Mouse (Mus musculus) cerebellum, adult (tissue): ENCODE measurements around the gene Bcl7b.
"Not testable (repeated sequence)": the region's sequence is repeated elsewhere in the genome, so short reads cannot be mapped to it uniquely, and the experiment has no call there.

Source experiments
- ATAC-seq: cut with Nextera tagmentation; 2 replicates; pipeline ENCODE4 v1.9.2; 2017; ENCODE audit warnings: mild to moderate bottlenecking, moderate library complexity, mixed read lengths; ENCODE audit not compliant: insufficient number of reproducible peaks, low FRiP score, low TSS enrichment

Bcl7b gene

DNA sequence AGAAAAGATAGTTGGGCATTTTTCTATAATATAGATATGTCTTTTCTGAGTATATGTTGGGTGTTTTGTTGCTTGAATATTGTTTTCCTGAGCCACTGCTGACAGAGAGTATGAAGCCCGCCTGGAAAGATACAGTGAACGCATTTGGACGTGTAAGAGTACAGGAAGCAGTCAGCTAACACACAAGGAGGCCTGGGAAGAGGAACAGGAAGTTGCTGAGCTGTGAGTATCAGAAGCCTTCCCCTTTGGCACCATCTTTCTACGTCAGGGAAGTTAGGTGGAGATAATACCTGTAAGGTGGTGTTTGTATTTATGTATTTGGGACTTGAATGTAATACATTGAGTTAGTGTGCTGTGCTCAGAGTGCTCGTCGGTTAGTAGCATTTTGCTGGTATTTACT lies 28.3 kb downstream of the Bcl7b start:
- ATAC-seq = no peak

DNA sequence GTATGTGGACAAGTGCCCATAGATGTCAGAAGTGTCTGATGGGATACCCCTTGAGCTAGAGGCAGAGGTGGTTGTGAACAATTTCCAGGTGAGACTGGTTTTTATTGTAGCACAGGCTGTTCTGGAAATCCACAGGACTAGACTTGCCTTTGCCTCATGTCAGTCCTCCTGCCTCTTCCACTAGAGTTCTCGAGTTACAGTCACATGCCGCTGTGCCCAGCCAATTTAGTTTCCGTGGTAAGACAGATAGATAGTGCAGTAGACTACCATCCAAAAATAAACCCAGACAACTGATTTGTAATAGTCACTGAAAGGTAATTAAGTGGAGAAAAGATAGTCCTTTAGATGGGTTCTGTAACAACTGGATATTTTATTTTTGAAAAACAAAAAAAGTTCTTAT lies 34.7 kb downstream of the Bcl7b start:
- no peak for ATAC-seq

DNA sequence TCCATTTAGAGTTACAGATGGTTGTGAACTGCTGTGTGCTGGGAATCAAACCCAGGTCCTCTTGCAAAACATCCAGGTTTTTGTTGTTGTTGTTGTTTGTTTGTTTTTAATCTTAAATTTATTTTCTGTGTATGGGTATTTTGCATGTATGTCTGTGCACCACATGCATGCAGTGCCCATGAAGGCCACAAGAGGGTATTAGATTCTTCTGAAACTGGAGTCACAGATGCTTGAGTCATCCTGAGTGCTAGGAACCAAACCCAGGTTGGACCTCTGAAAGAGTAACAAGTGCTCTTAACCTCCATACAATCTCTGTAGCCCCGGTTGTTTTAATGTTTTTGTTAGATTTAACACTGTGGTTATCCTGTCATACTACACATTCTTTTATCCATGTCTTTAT lies 40.1 kb downstream of the Bcl7b start:
- ATAC-seq = no peak

DNA sequence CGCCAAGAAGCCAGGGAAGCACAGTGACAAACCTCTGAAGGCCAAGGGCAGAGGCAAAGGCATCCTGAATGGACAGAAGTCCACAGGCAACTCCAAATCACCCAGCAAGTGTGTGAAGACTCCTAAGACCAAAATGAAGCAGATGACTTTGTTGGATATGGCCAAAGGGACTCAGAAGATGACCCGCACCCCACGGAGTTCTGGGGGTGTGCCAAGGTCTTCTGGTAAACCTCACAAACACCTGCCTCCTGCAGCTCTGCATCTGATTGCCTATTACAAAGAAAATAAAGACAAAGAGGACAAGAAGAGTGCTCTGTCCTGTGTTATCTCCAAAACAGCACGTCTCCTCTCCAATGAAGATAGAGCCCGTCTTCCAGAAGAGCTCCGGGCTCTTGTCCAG lies 48.8 kb downstream of the Bcl7b start:
- ATAC-seq = no peak

DNA sequence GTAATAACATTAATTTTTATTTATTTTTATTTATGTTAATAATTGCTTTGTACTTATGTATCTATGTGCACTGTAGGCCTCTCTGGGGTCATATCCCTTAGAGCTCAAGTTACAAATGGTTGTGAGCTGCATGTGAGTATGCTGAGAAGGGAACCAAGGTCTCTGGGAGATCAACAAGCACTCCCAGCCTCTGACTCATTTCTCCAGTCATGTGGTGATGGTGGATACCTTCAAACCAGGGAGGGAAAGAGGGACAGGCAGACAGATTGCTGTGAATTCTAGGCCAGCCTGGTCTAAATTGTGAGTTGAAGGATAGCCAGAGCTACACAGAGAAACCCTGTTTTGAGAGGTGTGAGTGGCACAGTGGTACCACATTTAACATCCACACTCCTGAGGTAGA lies 52.9 kb downstream of the Bcl7b start:
- ATAC-seq = no peak

DNA sequence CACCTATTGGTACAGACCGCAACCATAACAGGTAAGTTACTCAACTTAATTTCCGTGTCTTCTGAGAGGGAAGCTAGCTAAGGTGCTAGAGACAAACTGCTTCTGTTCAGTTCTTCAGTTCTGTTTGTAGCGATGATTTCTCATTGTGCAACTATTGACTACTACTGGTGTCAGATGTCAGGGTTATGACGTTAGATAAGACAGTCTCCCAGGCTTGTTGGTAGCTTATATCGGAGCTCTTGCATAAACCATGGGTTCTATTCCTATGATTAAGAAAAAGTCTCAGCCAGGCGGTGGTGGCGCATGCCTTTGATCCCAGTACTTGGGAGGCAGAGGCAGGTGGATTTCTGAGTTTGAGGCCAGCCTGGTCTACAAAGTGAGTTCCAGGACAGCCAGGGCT lies 54.0 kb downstream of the Bcl7b start:
- ATAC-seq = no peak

DNA sequence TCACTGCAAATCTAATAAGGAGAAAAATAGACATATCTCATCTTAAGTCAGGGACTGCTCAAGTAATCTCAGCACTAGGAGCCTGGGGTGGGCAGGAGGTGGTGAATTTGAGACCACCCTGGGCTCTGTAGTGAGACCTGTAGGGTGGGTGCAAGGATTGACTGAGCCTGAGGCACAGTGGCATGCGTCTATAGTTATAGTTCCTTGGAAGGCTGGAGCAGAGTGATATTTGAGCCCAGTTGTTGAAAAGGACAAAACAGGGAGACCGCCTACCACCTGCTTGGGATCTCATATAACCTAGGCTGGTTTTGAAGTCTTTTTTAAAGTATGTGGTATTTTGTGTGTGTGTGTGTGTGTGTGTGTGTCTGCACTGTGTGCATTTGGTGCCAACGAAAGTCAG lies 56.1 kb downstream of the Bcl7b start:
- ATAC-seq = no peak

DNA sequence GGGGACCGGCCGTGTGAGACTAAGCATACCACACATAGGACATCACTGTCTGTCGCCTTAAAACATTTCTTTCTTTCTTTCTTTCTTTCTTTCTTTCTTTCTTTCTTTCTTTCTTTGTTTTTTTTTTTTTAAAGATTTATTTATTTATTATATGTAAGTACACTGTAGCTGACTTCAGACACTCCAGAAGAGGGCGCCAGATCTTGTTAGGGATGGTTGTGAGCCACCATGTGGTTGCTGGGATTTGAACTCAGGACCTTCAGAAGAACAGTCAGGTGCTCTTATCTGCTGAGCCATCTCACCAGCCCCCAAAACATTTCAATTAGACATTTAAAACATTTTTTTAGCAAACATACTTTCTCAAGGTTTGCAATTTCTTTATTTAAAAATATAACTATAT lies 57.8 kb downstream of the Bcl7b start:
- not testable (repeated sequence) for ATAC-seq

DNA sequence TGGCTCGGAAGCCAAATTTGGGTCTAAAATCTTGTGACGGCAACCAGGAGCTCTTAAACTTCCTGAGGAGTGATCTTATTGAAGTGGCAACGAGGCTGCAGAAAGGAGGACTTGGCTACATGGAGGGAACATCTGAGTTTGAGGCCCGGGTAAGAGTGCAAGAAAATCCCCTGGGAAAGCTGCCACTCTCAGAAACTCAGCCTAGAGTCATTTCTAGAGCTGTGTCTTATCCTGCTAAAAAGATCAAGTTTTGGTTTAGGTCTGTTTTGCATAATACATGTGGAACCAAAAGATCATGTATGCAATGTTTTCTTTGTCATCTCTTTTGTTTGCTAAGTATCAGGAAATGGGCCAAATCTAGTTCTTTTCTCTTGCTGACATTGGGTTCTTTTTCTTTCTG lies 62.1 kb downstream of the Bcl7b start:
- no peak for ATAC-seq
